Mouse (Mus musculus) spleen, postnatal 0 days (tissue): ENCODE data around the gene Gm20458. TPM values are rescaled to one million over a fixed set of nuclear protein-coding genes. Genes with fewer than 3 reads are reported as not detected.

Experiments
- polyA plus RNA-seq: library from polyadenylated mRNA; unstranded; fragments of >200 nt; fragmentation: Nextera tagmentation; extraction: Ambion mirVana; gene quantifications from 2 replicates; pipeline ENCODE4 v1.2.1, GENCODE M21; 2015

The Gm20458 gene
- 5.4 and 7.5 TPM in 2 replicates for polyA plus RNA-seq

DNA sequence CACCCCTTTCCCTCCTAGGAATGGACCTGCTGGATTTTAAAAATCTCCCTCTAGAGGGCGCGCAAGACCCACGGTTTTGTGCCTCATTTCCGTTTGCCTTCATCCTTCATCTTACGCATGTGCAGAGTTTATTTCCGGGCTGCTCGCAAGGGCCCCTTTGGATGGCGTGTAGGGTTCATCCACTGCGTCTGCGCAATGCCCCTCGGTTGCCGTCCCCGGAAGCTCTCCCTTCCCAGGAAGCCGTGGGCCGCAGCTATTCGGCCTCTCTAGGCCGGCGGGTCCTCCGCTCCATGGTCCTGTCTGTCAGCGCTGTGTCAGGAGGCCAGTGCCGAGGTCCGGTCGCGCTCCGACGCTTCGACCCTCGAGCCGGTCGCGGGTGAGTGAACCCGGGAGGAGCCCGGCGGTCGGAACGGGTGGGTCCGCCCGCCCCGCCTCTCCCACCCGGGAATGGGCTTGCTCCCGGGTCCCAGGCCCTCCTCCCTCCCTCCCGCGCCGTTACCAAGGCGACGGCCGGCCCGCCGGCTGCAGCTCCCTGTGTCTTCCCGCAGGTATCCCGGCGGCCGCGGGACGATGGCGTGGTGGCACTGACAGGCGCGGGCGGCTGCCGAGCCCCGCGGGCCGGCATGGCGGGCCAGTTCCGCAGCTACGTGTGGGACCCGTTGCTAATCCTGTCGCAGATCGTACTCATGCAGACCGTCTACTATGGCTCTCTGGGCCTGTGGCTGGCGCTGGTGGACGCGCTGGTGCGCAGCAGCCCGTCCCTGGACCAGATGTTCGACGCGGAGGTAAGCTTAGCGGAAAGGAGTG lies at the start of gene Gm20458:
Gene Gm20458 (plus strand): TSS at position 223 of the 807 bp plus-strand sequence.

GRCm38 (mm10) chr2:164443460-164444000 lies 17.2 kb upstream of the Gm20458 start, which contains the start of gene Sdc4:
Gene Sdc4, minus strand, starts transcription at chr2:164443887.

DNA sequence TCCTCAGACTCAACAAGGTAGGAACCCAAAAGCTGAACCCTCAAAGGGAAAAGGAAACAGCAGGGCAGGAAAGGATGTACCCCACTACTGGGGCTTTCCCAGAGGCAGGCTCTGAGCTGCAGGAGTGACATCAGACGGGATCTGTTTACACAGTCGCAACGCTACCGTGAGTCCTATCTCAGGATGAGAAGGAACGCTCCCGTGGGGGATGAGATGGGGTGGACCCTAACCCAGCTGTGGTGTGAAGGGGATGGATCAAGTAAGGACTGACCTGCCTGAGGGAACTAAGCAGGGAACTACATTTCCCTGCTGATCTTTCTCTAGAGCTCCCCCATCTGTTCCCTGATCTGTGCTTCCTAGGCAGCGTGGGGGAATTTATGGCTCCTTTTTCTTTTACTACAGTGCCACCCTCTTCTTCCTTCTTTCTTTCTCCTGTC lies 3.9 kb upstream of the Gm20458 start, which contains the start of gene Sys1:
Gene Sys1 (plus strand): TSS at position 101 of the 437 bp plus-strand sequence.

DNA sequence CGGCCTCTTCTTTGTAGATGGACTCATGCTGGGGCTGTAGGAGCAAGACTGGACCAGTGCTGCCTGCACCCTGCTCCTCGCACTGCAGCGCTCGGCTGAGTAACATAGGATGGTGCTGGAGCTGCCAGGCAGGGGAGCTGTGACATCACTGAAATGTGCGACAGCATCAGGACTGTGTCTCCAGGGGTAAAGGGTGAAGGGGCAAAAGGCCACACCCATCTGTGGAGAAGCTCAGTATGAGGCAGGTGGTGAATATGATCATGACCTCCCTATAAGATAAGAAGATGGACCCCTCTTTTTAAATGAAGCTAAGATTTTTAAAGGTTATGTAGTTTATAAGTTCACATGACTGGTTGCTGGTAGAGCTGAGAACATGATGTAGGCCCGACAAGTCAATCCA lies 12.9 kb downstream of the Gm20458 start, which contains the start of gene Trp53tg5:
Gene Trp53tg5 (minus strand): TSS at position 101 of the 400 bp plus-strand sequence.

GRCm38 (mm10) chr2:164485681-164486257 lies 25.0 kb downstream of the Gm20458 start, which contains the start of gene Dbndd2:
Gene Dbndd2, plus strand, starts transcription at chr2:164486106.

GRCm38 (mm10) chr2:164496847-164497690 lies 36.3 kb downstream of the Gm20458 start, which contains the start of gene Pigt:
Gene Pigt, plus strand, starts transcription at chr2:164497520.

Other genes with a start within 250 kb of the Gm20458 start
- 0.73 TPM in 1 of 2 replicates, not detected in the other for gene Wfdc15b, start 239.3 kb upstream of the Gm20458 start, polyA plus RNA-seq
- not detected in 2 replicates for gene Svs2, start 222.5 kb upstream of the Gm20458 start, polyA plus RNA-seq
- gene Svs3b, start 204.3 kb upstream of the Gm20458 start, polyA plus RNA-seq: not detected in 2 replicates
- not detected in 2 replicates for gene Svs4, start 182.5 kb upstream of the Gm20458 start, polyA plus RNA-seq
- not detected in 2 replicates for gene Svs3a, start 171.7 kb upstream of the Gm20458 start, polyA plus RNA-seq
- not detected in 2 replicates for gene Svs6, start 144.2 kb upstream of the Gm20458 start, polyA plus RNA-seq
- gene Svs5, start 128.2 kb upstream of the Gm20458 start, polyA plus RNA-seq: not detected in 2 replicates
- gene Slpi, start 71.9 kb upstream of the Gm20458 start, polyA plus RNA-seq: 246 and 289 TPM in 2 replicates
- 0.42 and 0.73 TPM in 2 replicates for gene Rbpjl, start 57.8 kb upstream of the Gm20458 start, polyA plus RNA-seq
- 0.54 and 1.1 TPM in 2 replicates for gene Matn4, start 55.8 kb upstream of the Gm20458 start, polyA plus RNA-seq
- gene Sdc4, start 17.1 kb upstream of the Gm20458 start, polyA plus RNA-seq: 24.0 and 33.9 TPM in 2 replicates
- 50.7 and 54.5 TPM in 2 replicates for gene Sys1, start 4.0 kb upstream of the Gm20458 start, polyA plus RNA-seq
- not detected in 2 replicates for gene Trp53tg5, start 12.8 kb downstream of the Gm20458 start, polyA plus RNA-seq
- 1.9 and 3.2 TPM in 2 replicates for gene Dbndd2, start 25.1 kb downstream of the Gm20458 start, polyA plus RNA-seq
- gene Pigt, start 36.6 kb downstream of the Gm20458 start, polyA plus RNA-seq: 32.0 and 38.4 TPM in 2 replicates
- gene Wfdc2, start 101.4 kb downstream of the Gm20458 start, polyA plus RNA-seq: 1.6 and 2.4 TPM in 2 replicates
- gene Spint3, start 112.5 kb downstream of the Gm20458 start, polyA plus RNA-seq: not detected in 2 replicates
- gene Wfdc6a, start 124.5 kb downstream of the Gm20458 start, polyA plus RNA-seq: 0.22 and 0.31 TPM in 2 replicates
- not detected in 2 replicates for gene Eppin, start 132.6 kb downstream of the Gm20458 start, polyA plus RNA-seq
- not detected in 2 replicates for gene Wfdc6b, start 152.6 kb downstream of the Gm20458 start, polyA plus RNA-seq
- not detected in 2 replicates for gene Wfdc8, start 152.7 kb downstream of the Gm20458 start, polyA plus RNA-seq
- gene Wfdc16, start 177.8 kb downstream of the Gm20458 start, polyA plus RNA-seq: not detected in 2 replicates
- gene Wfdc10, start 195.1 kb downstream of the Gm20458 start, polyA plus RNA-seq: not detected in 2 replicates
- not detected in 2 replicates for gene Wfdc9, start 195.6 kb downstream of the Gm20458 start, polyA plus RNA-seq
- not detected in 2 replicates for gene Wfdc11, start 213.1 kb downstream of the Gm20458 start, polyA plus RNA-seq
- gene Wfdc13, start 224.1 kb downstream of the Gm20458 start, polyA plus RNA-seq: not detected in 2 replicates
- gene Spint4, start 237.5 kb downstream of the Gm20458 start, polyA plus RNA-seq: not detected in 2 replicates